Mouse (Mus musculus): ENCODE measurements around the gene Gramd2. TPM values are rescaled to one million over a fixed set of nuclear protein-coding genes. Genes with fewer than 3 reads are reported as not detected.

Gene Gramd2
- polyA plus RNA-seq (2015; fragmentation: Nextera tagmentation; extraction: Ambion mirVana) = 0.28 and 0.36 TPM in 2 replicates

DNA sequence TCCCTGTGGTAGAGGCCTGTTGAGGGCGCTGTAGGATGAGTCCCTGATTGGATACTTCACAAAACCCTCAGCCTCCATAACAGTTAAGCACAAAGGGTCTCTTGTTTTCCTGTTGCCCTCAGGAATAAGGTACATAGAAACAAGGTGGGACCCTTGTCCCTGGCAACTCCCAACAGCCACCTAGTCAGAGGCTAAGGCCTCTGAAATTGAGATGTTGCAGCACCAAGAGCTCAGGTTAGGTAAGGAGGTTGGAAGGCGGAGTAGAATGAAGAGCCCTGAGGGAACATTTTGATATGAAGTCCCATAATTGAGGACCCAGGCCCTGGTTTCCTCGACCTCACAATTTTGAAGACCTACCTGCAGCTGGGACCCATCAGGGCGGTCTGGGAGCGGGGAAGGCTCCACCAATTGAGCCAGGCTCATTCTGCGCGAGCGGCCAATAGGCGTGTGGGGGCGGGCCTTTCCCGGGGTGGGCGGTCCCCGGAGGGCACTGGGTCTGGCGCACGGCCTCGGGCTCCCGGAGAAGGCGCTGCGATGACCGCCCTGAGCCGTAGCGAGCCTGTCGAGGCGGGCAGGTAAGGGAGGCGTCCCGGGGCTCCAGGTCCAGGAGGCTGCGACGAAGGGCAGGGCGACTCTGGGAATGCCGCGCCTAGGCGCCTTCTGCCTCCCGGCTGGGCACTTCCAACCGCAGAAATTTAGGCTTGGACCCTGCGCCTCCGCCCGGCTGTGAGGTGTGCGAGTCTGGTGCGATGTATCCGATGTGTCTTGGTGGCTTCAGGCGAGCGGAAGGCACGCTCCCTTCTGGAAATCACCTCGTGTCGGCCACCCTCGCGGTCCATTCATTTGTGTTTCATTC lies at the start of gene Gramd2:
TSS of gene Gramd2 (plus strand) at position 467 of the 856 bp plus-strand sequence.

GRCm38 (mm10) chr9:59655958-59656634 lies 23.8 kb upstream of the Gramd2 start, which contains the start of gene Pkm:
TSS of gene Pkm (plus strand) at chr9:59656368.

DNA sequence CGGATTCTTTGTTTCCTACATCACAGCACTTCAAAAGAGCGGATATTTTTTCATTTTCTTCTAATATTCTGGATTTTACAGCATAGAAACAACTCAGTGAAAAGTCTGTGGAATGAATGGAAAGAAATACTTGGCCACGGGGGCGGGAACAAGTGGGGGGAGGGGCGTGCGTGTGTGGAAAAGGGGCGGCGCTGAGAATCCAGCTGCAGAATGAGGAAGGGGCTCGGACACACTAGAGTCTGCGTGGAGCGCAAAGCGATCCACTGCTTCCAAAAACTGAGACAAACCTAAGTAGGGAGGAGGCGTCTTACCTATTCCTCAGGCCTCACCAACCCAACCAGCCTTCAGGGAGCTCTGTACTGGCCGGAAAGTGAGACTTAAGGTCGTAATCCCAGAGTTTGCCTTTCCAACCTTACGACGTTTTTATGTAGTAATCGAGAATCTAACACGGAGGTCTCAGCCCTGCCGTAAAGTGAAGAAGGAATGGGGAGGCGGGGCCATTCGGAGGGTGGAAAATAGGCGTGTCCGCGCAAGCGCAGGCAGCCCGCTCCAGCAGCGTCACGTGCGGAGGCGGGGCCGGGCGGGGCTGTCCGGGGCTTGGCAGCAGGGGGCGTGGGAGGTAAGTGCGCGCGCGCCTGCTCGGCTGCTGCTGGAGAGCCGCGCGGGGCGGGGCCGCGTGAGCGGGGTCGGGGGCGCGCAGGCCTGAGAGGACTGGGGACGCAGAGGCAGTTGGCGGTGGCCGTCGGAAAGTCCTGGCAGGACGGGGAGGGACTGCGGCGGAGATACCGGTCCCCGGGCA lies 70.5 kb downstream of the Gramd2 start, which contains the start of the genes Senp8 and Myo9a:
TSS of gene Senp8 (minus strand) at position 444 of the 799 bp plus-strand sequence.
TSS of gene Myo9a (plus strand) at position 630 of the 799 bp plus-strand sequence.

Other genes starting within 250 kb of the Gramd2 start
- gene Arih1, start 193.5 kb upstream of the Gramd2 start, polyA plus RNA-seq (2015; fragmentation: Nextera tagmentation; extraction: Ambion mirVana) = 9.0 and 12.4 TPM in 2 replicates
- 93.0 and 107 TPM in 2 replicates for gene Hexa, start 140.6 kb upstream of the Gramd2 start, polyA plus RNA-seq (2015; fragmentation: Nextera tagmentation; extraction: Ambion mirVana)
- gene Tmem202, start 140.3 kb upstream of the Gramd2 start, polyA plus RNA-seq (2015; fragmentation: Nextera tagmentation; extraction: Ambion mirVana) = 2.8 and 4.2 TPM in 2 replicates
- gene Celf6, start 102.2 kb upstream of the Gramd2 start, polyA plus RNA-seq (2015; fragmentation: Nextera tagmentation; extraction: Ambion mirVana) = 9.9 and 27.3 TPM in 2 replicates
- gene Parp6, start 62.9 kb upstream of the Gramd2 start, polyA plus RNA-seq (2015; fragmentation: Nextera tagmentation; extraction: Ambion mirVana) = 22.7 and 31.8 TPM in 2 replicates
- 359 and 553 TPM in 2 replicates for gene Pkm, start 23.8 kb upstream of the Gramd2 start, polyA plus RNA-seq (2015; fragmentation: Nextera tagmentation; extraction: Ambion mirVana)
- 6.7 and 7.6 TPM in 2 replicates for gene Senp8, start 70.6 kb downstream of the Gramd2 start, polyA plus RNA-seq (2015; fragmentation: Nextera tagmentation; extraction: Ambion mirVana)
- gene Myo9a, start 70.8 kb downstream of the Gramd2 start, polyA plus RNA-seq (2015; fragmentation: Nextera tagmentation; extraction: Ambion mirVana) = 6.0 and 6.6 TPM in 2 replicates